Mouse (Mus musculus) thymus, postnatal 14 days (tissue): ENCODE measurements at regions not wholly inside any gene's neighbourhood (a gene's known extent, or its start where the extent isn't known, plus 50 kb on each side); places are given as distances from the start of the nearest gene placed in this dataset.
"Not testable (repeated sequence)": the region's sequence is repeated elsewhere in the genome, so short reads cannot be mapped to it uniquely, and the experiment has no call there.

ENCODE experiments used
- DNase-seq: peaks from one replicate; pipeline ENCODE4 v3.0.0; 2021

GRCm38 (mm10) chr4:10670846-10671428 is 203.4 kb upstream of the 2610301B20Rik start:
- no peak for DNase-seq

GRCm38 (mm10) chr4:10691086-10691485 is 183.2 kb upstream of the 2610301B20Rik start:
- DNase-seq: no peak

DNA sequence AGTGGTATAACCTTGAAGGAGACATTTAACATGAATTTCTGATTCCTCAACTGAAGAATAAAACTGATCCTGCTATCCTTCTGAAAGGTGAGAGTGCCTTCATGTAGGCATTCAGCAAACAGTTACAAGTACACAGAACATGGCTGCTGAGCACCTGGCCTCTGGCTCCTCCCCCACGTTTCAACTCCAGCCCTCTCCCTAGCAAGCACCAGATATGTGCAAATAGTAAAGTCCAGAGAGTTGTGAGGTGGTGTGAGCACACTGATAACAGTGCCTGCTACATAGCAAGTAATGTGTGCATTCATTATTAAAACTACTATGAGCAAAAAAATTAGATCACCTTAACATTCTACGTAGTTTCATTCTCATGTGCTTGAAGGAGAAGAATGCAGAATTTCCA is 181.4 kb upstream of the 2610301B20Rik start:
- DNase-seq: no peak

- DNase-seq: no peak
These were observed 180.7 kb upstream of the 2610301B20Rik start for GRCm38 (mm10) chr4:10693446-10694105.

- DNase-seq: not testable (repeated sequence)
These were observed 180.1 kb upstream of the 2610301B20Rik start for GRCm38 (mm10) chr4:10694106-10694748.

- DNase-seq: no peak
These were observed 177.0 kb upstream of the 2610301B20Rik start for GRCm38 (mm10) chr4:10697225-10697836.

DNA sequence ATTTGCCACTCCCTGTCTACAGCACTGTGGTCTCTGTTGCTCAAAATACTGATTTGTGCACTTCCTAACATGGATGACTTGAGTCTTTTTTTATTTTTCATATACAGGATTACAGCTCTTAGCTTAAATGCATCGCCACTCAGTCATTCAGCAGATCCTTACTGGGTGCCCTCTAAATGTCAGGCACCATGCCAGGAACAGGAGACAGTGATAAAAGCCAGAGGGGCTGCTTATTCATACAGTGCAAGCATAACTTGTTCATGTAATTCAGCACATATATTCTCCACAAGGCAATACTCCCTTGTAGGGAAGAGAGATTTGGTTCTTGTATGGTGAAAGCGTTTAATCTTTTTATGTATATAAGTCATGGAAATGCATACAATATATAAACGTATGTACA is 175.7 kb upstream of the 2610301B20Rik start:
- no peak for DNase-seq

DNA sequence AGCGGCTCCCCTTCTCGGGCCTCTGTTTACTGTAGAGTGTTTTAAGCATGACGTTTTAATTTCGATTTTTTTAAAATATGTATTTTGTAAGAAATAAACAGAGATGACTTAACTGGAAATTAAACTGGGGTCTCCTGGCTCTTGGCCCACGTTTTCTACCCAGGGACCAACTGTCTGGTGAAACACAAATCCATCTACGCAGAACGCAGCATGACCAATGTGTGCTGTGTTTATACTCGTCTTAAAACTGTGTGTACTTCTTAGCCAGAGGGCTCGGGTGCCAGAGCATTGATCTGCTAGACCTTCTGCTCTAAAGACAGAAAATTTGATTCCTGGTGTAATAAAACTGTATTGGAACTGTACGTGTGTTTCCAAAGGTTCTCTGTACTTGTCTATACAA is 172.8 kb upstream of the 2610301B20Rik start:
- DNase-seq: no peak

- DNase-seq: no peak
These were observed 171.1 kb upstream of the 2610301B20Rik start for GRCm38 (mm10) chr4:10703212-10703611.

DNA sequence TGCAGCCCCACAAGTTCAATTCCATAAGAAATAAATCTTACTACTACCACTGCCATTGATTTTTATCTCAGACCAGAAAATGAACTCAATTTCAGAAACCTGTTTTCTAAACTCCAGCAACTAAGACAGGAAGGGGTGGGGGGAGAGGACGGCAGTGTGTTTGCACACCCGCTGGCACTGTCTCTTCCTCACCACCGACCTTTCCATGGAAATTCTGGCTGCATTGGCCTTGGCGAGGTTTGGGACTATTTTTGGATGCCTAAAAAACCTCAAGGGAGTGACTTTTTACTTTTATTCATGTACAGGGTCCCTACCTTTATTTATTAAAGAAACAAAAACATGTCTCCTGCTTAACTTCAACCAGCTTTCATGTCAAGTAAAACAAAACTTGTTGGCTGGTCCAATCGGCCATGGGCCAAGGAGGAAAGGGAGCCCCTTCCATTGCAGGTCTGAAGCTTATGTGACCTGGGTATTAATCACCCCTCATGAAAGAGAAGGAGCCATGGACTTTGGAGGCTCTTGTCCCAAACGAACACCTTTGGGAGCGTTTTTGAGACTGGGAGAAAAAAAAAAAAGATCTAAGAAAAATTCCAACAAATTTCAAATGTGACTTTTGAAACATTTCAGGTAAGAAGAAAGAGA is 167.2 kb upstream of the 2610301B20Rik start:
- DNase-seq: no peak

GRCm38 (mm10) chr4:10707658-10708056 is 166.6 kb upstream of the 2610301B20Rik start:
- no peak for DNase-seq

DNA sequence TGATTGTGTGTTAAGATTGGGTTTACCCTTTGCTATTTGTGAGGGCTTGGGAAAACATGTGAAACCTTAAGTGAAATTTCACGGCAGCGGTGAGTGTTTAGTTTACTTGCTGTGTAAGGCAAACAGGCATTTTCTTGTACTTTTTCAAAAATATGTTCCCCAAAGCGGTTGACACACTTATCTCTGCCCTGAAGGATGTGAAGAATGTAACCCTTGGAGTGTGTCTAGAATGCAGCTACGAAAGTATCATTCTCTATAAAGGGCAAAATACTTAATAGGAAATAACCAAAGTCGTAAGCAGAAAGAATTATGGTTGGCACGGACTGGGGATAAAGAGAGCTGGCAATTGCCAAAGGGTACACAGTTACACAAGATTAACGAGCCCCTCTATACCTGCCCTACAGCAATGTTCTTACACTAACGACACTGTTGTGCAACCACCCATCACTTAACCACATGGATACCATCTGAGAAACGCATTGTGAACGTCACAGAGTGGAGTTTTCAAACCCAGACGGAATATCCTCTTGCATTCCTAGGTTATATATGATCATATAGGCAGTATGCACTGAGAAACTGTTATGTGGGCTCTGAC is 162.3 kb upstream of the 2610301B20Rik start:
- no peak for DNase-seq

- DNase-seq: no peak
These were observed 151.0 kb upstream of the 2610301B20Rik start for GRCm38 (mm10) chr4:10723341-10723740.

DNA sequence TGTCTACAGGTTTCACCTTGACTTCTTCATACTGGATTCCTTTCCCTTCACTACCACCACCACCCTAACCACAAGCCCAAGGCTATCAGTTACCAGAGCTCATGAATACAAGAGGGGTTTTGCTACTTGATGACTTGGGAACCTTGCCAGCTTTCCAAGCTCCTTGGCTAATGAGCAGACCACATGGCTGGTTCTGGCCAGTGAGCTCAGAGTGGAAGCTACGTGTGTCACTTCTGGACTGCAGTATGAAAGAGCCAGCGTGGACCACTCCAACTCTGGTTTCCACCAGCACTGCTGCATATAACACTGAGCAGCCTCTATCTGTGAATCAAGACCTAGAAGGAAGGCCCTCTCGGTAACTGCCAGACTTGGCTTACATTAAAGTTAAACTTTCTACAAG is 146.4 kb upstream of the 2610301B20Rik start:
- DNase-seq: no peak

- DNase-seq: no peak
These were observed 129.1 kb upstream of the 2610301B20Rik start for GRCm38 (mm10) chr4:10745207-10745606.

GRCm38 (mm10) chr4:10748816-10749215 is 125.5 kb upstream of the 2610301B20Rik start:
- no peak for DNase-seq

DNA sequence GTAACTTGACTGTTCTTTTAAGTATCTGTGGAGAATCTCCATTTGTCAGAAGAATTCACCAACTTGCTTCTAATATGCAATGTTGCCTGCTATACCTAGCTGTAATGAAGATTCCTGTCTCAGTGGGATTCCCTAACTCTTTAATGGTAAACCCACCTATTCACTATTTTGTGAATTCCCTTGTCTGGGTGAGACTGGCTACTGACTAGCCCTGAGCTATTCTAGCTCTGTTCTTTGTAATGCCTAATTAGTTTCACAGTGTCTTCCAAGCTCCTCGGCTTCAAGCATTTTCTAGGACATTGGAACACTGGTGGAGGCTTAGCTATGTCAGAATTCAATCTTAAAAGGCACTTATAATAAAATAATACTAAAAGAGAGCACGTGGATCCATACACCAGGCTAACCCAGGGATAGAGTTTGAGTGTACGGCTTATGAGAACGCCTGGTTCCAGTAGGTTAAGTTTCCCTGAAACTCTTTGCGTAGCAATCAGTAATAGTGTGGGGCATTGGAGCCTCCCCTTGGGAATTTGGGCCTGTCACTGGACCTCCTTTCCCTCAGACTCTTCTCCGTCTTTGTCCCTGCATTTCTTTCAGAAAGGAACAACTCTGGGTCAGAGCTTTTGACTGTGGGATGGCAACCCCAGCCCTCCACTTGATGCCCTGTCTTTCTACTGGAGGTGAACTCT is 123.8 kb upstream of the 2610301B20Rik start:
- DNase-seq: not testable (repeated sequence)

GRCm38 (mm10) chr4:10753176-10753575 is 121.1 kb upstream of the 2610301B20Rik start:
- DNase-seq: peak; percentile 17

DNA sequence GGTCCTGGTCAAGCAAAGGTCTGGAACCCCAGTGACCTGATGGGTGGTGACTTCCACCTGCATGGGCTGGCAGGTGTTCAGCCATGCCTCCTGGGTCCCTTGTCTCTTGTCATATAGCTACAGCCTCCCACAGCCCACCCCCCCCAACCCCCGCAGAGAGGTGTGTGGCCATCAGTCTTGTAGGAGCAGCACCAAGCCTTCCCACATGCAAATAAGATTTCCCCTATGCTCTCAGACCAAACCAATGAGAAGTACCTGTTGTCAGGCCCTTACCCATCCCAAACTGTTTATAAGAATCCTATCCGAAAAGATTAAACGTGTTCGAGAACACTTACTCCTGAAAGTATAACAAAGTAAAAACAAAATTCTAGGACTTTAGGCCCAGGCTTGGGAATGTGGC is 114.8 kb upstream of the 2610301B20Rik start:
- DNase-seq: no peak

GRCm38 (mm10) chr4:10767676-10768075 is 106.6 kb upstream of the 2610301B20Rik start:
- DNase-seq: no peak

DNA sequence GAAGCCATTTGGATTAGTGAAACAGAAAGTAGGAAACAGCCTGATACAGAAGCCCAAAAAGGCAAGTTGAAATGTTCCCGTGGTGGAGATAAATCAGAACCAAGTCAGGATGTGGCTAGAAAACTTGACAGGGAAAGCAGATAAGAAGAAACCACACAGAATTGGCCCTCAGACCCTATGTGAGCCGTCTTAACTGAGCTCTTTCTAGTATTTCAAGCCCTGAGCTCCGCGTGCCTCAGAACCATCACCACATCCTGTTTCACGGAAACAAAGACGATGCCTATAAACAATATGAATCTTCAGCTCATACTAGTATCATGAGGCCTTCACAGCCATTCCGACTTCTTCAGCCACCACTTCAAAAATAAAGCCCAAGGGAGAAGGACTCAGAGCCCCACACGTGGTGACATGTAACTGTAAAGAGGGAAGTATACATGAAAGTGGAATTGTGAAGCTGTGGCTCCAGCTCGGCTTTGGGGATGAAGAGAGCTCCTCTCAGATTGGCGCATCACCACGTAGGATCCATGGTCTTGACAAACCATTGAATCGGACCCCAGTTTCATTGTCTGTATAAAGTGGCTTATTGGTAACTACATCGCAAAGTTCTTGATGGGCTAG is 104.2 kb upstream of the 2610301B20Rik start:
- DNase-seq: peak; percentile 44
